Mouse (Mus musculus) pancreas, adult 10 weeks (tissue): Measurements from ENCODE around the gene Pirb. TPM values are rescaled to one million over a fixed set of nuclear protein-coding genes. Genes with fewer than 3 reads are reported as not detected.

Experiments used
- polyA plus RNA-seq: library from polyadenylated mRNA; stranded (reverse); fragments of 350-450 nt; fragmentation: Illumina TruSeq; extraction: RNeasy Lipid Tissue Mini Kit (QIAGEN cat#74804); gene quantifications from one replicate; pipeline ENCODE4 v1.2.3, GENCODE M21; 2015; ENCODE audit warnings: low read depth, low replicate concordance; ENCODE audit not compliant: insufficient read depth

Gene Pirb
- polyA plus RNA-seq = 2.6 TPM

DNA sequence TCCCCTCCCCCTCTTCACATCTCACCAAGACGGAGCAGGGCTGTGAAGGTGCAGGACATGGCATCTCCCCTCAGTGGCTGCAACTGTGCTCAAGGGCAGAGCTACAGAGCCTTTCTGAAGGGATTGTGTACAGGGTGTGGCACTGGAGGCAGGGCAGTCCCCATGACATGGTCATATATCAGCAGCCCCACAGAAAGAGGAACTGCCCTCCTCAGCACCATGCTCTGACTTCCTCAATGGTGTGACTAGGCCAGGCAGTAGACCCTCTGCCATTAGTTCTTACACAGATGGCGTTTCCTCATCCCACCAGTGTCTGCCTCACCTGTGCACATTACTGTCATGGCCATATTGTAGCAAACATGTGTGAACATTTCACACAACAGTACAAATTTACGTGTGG, at the start of gene Pirb:
TSS of gene Pirb (minus strand) at position 124 of the 400 bp plus-strand sequence.

DNA sequence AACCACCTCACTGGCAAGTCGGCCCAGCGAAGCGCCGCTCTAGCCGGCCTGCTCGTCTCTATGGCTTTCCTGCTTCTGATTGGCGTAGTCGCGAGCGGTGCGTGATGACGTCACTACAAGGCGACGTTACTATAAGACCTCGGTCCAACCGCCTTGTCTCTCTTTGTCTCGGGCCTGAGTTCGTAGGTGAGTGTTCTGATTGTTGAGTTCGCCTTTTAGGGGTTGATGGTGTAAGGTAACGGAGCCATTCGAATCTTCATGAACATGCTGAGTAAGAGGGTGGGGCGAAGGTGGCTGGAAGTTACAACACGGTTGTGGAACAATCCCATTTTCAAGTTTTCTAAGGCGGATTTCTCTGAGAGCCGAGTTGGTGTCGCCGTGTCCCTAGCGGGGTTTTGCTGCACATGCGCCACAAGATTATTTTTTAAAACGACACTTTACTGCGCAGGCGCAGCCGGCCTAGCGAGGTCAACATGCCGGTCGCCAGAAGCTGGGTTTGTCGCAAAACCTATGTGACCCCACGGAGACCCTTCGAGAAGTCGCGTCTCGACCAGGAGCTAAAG, 16.2 kb downstream of the Pirb start, which contains the start of gene Rps9:
TSS of gene Rps9 (plus strand) at position 115 of the 563 bp plus-strand sequence.

DNA sequence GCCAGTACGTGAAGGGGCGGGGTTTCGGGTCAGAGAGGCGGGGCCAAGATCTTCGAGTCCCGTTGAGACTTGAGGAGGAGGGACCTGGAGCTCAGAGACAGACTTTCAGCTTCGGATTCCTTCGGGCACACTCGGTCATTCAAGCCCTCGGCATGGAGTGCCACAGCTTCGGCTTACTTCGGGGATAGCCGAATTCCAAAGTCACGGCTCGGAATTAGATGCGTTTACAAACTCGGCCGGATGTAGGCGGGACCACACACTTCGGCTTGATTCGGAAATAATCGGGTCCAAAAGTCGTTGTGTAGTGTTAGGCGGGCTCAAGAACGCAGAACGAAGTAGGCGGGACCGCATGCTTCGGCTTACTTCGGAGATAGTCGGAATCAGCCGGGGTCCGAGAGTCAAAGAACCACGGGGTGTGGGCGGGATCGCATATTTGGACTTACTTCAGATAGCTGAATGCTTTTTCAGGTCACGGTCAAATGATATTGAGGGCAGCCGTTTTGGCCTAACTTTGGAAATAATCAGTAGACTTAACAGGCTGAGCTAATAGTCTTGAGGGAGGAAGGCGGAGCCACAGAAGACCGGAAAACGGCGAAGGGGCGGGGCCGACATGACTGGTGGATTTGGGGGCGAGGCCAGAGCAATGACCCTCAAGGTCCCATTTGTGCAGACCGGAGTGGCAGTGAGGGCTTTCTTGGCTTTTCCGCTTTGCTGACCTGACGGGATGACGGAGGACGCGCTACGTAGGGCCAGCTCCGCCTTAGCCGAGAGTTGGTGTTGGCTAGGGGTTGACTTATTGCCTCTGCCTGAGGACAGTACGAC, 27.0 kb downstream of the Pirb start, which contains the start of gene Mboat7:
TSS of gene Mboat7 (minus strand) at position 537 of the 822 bp plus-strand sequence.

DNA sequence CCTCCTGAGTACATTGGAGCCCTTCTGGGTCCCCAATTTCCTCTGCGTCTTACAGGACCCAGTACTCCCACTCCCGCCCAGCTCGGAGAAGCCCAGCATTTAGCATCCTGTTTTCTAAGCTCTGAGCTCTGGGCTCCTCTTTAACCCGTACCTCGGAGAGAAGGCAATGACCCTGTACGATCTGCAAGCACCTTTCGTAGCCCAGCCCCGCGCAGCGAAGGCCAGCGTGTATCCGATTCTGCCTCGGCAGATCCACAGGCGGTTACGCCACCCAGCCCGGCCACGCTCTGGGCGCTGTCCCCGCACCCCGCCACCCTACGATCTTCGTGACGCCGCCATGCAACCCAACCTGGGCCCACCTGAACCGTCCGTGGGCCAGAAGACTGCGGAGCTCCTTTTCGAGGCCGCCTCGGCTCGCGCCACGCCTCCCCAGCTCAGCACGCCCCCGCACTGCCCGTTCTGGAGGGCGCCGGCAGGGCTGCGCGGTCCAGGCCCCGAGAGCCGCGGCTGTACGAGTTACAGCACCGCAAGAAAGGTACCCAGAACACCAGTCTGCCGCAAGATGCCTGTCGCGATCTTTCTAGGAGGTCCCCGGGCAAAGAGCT, 27.7 kb downstream of the Pirb start, which contains the start of gene Tsen34:
TSS of gene Tsen34 (plus strand) at position 482 of the 605 bp plus-strand sequence.

DNA sequence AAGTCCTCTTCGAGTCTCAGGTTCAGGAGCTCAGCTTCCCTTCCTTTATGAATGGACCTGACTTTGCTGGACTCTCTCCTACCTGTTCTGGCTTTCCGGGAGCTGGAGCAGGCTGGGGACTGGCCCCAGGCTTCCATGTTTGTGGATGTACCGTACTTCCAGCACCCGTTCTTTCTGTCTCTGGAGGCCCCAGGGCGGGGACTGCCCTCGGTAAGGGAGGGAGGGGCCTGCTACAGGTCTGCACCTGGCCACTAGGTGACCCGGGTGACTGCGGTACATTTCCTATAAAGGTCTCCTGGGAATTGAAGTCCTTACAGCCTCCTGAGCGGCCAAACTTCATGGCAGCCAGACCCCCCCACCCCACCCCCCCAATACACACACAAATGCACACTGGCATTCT, 42.8 kb downstream of the Pirb start, which contains the start of gene Tmc4:
TSS of gene Tmc4 (minus strand) at position 212 of the 400 bp plus-strand sequence.

DNA sequence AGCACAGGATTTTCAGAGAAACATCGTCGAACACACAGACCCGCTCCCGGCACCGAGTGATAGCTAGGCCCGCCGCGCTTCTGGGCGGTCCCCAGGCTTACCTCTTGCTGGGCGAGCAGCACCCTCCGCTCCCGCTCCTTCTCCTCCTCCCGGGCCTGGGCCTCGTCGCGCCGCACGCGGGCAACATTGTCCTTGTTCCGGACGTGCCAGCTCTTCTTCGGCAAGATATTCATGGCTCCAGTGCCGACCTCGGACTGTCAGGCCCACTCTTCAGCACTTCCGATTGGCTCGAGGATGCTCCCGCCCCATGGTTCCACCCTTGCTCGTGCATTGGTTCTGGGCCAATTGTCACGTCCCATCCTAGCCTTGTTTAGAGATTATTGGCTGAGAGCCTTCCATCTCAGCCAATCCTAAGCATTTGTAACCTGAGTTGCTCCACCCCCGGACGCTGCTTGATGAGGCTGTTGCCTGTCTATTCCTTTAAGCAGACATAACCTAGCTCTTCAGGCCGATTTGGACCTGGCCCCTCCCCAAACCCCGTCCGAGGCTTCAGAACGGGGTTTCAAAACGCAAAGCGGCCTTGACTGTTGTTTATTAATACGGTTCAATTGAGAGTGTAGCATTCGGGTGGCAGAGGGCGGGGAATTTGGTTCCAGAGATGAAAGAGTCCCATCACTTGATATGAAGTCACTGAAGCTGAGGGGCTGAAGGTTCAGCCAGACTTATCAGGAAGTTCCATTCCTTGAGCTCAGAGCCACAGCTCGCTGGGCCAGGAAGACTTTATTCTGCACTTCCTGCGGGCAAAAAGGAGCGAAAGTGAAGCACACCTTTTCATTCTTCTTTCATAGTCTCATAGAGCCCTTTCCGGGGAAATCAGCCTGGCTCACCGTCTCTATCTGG, 54.7 kb downstream of the Pirb start, which contains the start of gene Leng1:
TSS of gene Leng1 (minus strand) at position 626 of the 900 bp plus-strand sequence.

Other genes starting within 250 kb of the Pirb start
- not detected for gene Tarm1, start 217.8 kb downstream of the Pirb start, polyA plus RNA-seq
- gene Oscar, start 104.2 kb downstream of the Pirb start, polyA plus RNA-seq = not detected
- 110 TPM for gene Ndufa3, start 103.0 kb downstream of the Pirb start, polyA plus RNA-seq
- 15.5 TPM for gene Tfpt, start 90.5 kb downstream of the Pirb start, polyA plus RNA-seq
- gene Prpf31, start 90.4 kb downstream of the Pirb start, polyA plus RNA-seq = 3.9 TPM
- gene Cnot3, start 75.1 kb downstream of the Pirb start, polyA plus RNA-seq = 25.2 TPM
- gene Leng1, start 54.6 kb downstream of the Pirb start, polyA plus RNA-seq = 3.3 TPM
- 29.4 TPM for gene Tmc4, start 42.8 kb downstream of the Pirb start, polyA plus RNA-seq
- gene Tsen34, start 27.5 kb downstream of the Pirb start, polyA plus RNA-seq = 16.7 TPM
- 9.2 TPM for gene Mboat7, start 26.9 kb downstream of the Pirb start, polyA plus RNA-seq
- 485 TPM for gene Rps9, start 16.4 kb downstream of the Pirb start, polyA plus RNA-seq
- not detected for gene Gm15448, start 105.3 kb upstream of the Pirb start, polyA plus RNA-seq
- not detected for gene Pira2, start 124.7 kb upstream of the Pirb start, polyA plus RNA-seq
- not detected for gene Gm14548, start 177.7 kb upstream of the Pirb start, polyA plus RNA-seq
- not detected for gene Lilra6, start 195.1 kb upstream of the Pirb start, polyA plus RNA-seq